Mouse (Mus musculus): ENCODE results near the gene Cdh3. TPM values are rescaled to one million over a fixed set of nuclear protein-coding genes. Genes with fewer than 3 reads are reported as not detected.
"Not testable (repeated sequence)": the region's sequence is repeated elsewhere in the genome, so short reads cannot be mapped to it uniquely, and the experiment has no call there.

Cdh3 gene
- polyA plus RNA-seq, 1 experiment from 2014 or later, result 18.4 TPM

- Histone ChIP-seq H3K9me3 (ENCODE audit: control insufficient read depth, low read depth, low read length) (no peaks in the 10 kb centered on the region), H3K4me3 (ENCODE audit: low read depth, low read length) (no peak overlapping the region), H3K9ac (replicated peaks; ENCODE audit: low read depth, low read length) (no peak overlapping the region), H3K4me2 (replicated peaks; ENCODE audit: low read depth, low read length) (no peak overlapping the region), H3K27ac (ENCODE audit: low read length) (peak overlapping the region; percentile 11; the same call in 1 of the 2 replicates), H3K27me3 (ENCODE audit: control insufficient read depth, insufficient read depth, low read length) (no peaks in the 10 kb centered on the region), H3K36me3 (ENCODE audit: control insufficient read depth, insufficient read depth, low read length) (no peaks in the 10 kb centered on the region), H3K4me1 (ENCODE audit: control insufficient read depth, insufficient read depth, low read length) (no peaks in the 10 kb centered on the region)
- WGBS, result 67% methylated on average over 4 of the region's 4 CpGs
- ATAC-seq (ENCODE audit: insufficient number of reproducible peaks, insufficient read depth, low FRiP score, low read depth), result 0 out of 2 replicates have a peak, but pooled peaks have one; percentile 43
Measured at GRCm38 (mm10) chr8:106570386-106570785, 59.7 kb downstream of the Cdh3 start.

GRCm38 (mm10) chr8:106571551-106572172 is 61.0 kb downstream of the Cdh3 start:
- Histone ChIP-seq H3K9me3 (ENCODE audit: control insufficient read depth, low read depth, low read length) (no peaks in the 10 kb centered on the region), H3K27ac (ENCODE audit: low read length) (peak overlapping the region; percentile 11; the same call in 1 of the 2 replicates), H3K9ac (replicated peaks; ENCODE audit: low read depth, low read length) (no peak overlapping the region), H3K4me3 (ENCODE audit: low read depth, low read length) (no peak overlapping the region), H3K4me1 (ENCODE audit: control insufficient read depth, insufficient read depth, low read length) (no peaks in the 10 kb centered on the region), H3K27me3 (ENCODE audit: control insufficient read depth, insufficient read depth, low read length) (no peaks in the 10 kb centered on the region), H3K36me3 (ENCODE audit: control insufficient read depth, insufficient read depth, low read length) (no peaks in the 10 kb centered on the region), H3K4me2 (replicated peaks; ENCODE audit: low read depth, low read length) (no peak overlapping the region)
- no peak for ATAC-seq (ENCODE audit: insufficient number of reproducible peaks, insufficient read depth, low FRiP score, low read depth)
- 63% methylated on average over 5 of the region's 5 CpGs for WGBS

GRCm38 (mm10) chr8:106572175-106572574 is 61.5 kb downstream of the Cdh3 start:
- ATAC-seq (ENCODE audit: insufficient number of reproducible peaks, insufficient read depth, low FRiP score, low read depth); H3K27me3 ChIP-seq (ENCODE audit: control insufficient read depth, insufficient read depth, low read length); H3K4me1 ChIP-seq (ENCODE audit: control insufficient read depth, insufficient read depth, low read length); H3K4me3 ChIP-seq (ENCODE audit: low read depth, low read length); H3K36me3 ChIP-seq (ENCODE audit: control insufficient read depth, insufficient read depth, low read length); H3K9ac ChIP-seq (replicated peaks; ENCODE audit: low read depth, low read length); H3K4me2 ChIP-seq (replicated peaks; ENCODE audit: low read depth, low read length); H3K9me3 ChIP-seq (ENCODE audit: control insufficient read depth, low read depth, low read length): not testable (repeated sequence)
- 67% methylated on average over 1 of the region's 1 CpGs for WGBS
- peak overlapping the region; percentile 11; the same call in 1 of the 2 replicates for H3K27ac ChIP-seq (ENCODE audit: low read length)

- not testable (repeated sequence) for H3K9me3 ChIP-seq (ENCODE audit: control insufficient read depth, low read depth, low read length); H3K27me3 ChIP-seq (ENCODE audit: control insufficient read depth, insufficient read depth, low read length); H3K4me2 ChIP-seq (replicated peaks; ENCODE audit: low read depth, low read length); H3K4me1 ChIP-seq (ENCODE audit: control insufficient read depth, insufficient read depth, low read length); ATAC-seq (ENCODE audit: insufficient number of reproducible peaks, insufficient read depth, low FRiP score, low read depth); H3K4me3 ChIP-seq (ENCODE audit: low read depth, low read length); H3K36me3 ChIP-seq (ENCODE audit: control insufficient read depth, insufficient read depth, low read length); H3K9ac ChIP-seq (replicated peaks; ENCODE audit: low read depth, low read length)
- 29% methylated on average over 19 of the region's 20 CpGs for WGBS
- H3K27ac ChIP-seq (ENCODE audit: low read length), result peak within 1 kb of the TSS; percentile 11; the same call in 1 of the 2 replicates
Measured at GRCm38 (mm10) chr8:106573168-106573567, 62.5 kb downstream of the Cdh3 start, which contains the start of gene Gm10073. Gm10073 (minus strand) TSS chr8:106573461.

- no peaks in the 10 kb centered on the region for H3K9me3 ChIP-seq (ENCODE audit: control insufficient read depth, low read depth, low read length)
- H3K4me3 ChIP-seq (ENCODE audit: low read depth, low read length), result no peak overlapping the region
- no peak for ATAC-seq (ENCODE audit: insufficient number of reproducible peaks, insufficient read depth, low FRiP score, low read depth)
- H3K27ac ChIP-seq (ENCODE audit: low read length), result no peak overlapping the region
- H3K4me1 ChIP-seq (ENCODE audit: control insufficient read depth, insufficient read depth, low read length), result no peaks in the 10 kb centered on the region; the same call in 1 of the 2 replicates
- H3K9ac ChIP-seq (replicated peaks; ENCODE audit: low read depth, low read length), result no peak overlapping the region
- 82% methylated on average over 4 of the region's 4 CpGs for WGBS
- no peaks in the 10 kb centered on the region for H3K36me3 ChIP-seq (ENCODE audit: control insufficient read depth, insufficient read depth, low read length)
- no peak overlapping the region for H3K4me2 ChIP-seq (replicated peaks; ENCODE audit: low read depth, low read length)
- H3K27me3 ChIP-seq (ENCODE audit: control insufficient read depth, insufficient read depth, low read length), result no peaks in the 10 kb centered on the region
Measured at GRCm38 (mm10) chr8:106574283-106574682, 63.6 kb downstream of the Cdh3 start.

GRCm38 (mm10) chr8:106576849-106577555 is 66.3 kb downstream of the Cdh3 start:
- no peak overlapping the region for H3K4me2 ChIP-seq (replicated peaks; ENCODE audit: low read depth, low read length)

GRCm38 (mm10) chr8:106579510-106579909 is 68.8 kb downstream of the Cdh3 start:
- Histone ChIP-seq H3K4me3 (ENCODE audit: low read depth, low read length) (no peak overlapping the region), H3K9me3 (ENCODE audit: control insufficient read depth, low read depth, low read length) (no peaks in the 10 kb centered on the region), H3K9ac (replicated peaks; ENCODE audit: low read depth, low read length) (no peak overlapping the region), H3K27me3 (ENCODE audit: control insufficient read depth, insufficient read depth, low read length) (no peaks in the 10 kb centered on the region), H3K27ac (ENCODE audit: low read length) (no peak overlapping the region), H3K36me3 (ENCODE audit: control insufficient read depth, insufficient read depth, low read length) (no peaks in the 10 kb centered on the region), H3K4me2 (replicated peaks; ENCODE audit: low read depth, low read length) (no peak overlapping the region), H3K4me1 (ENCODE audit: control insufficient read depth, insufficient read depth, low read length) (no peaks in the 10 kb centered on the region; the same call in 1 of the 2 replicates)
- WGBS, result 69% methylated on average over 2 of the region's 2 CpGs
- no peak for ATAC-seq (ENCODE audit: insufficient number of reproducible peaks, insufficient read depth, low FRiP score, low read depth)

More at GRCm38 (mm10) chr8:106576849-106577555, 66.3 kb downstream of the Cdh3 start:
- ATAC-seq (ENCODE audit: insufficient number of reproducible peaks, insufficient read depth, low FRiP score, low read depth), result peak; percentile 47; the same call in 1 of the 2 replicates
- Histone ChIP-seq H3K9ac (replicated peaks; ENCODE audit: low read depth, low read length) (no peak overlapping the region), H3K27me3 (ENCODE audit: control insufficient read depth, insufficient read depth, low read length) (no peaks in the 10 kb centered on the region), H3K4me1 (ENCODE audit: control insufficient read depth, insufficient read depth, low read length) (no peaks in the 10 kb centered on the region; the same call in 1 of the 2 replicates), H3K36me3 (ENCODE audit: control insufficient read depth, insufficient read depth, low read length) (no peaks in the 10 kb centered on the region), H3K4me3 (ENCODE audit: low read depth, low read length) (no peak overlapping the region), H3K9me3 (ENCODE audit: control insufficient read depth, low read depth, low read length) (no peaks in the 10 kb centered on the region), H3K27ac (ENCODE audit: low read length) (0 out of 2 replicates have a peak overlapping the region, but pooled peaks have one; percentile 28)
- 18% methylated on average over 6 of the region's 6 CpGs for WGBS

- H3K4me2 ChIP-seq (replicated peaks; ENCODE audit: low read depth, low read length), result no peak overlapping the region
- no peaks in the 10 kb centered on the region for H3K9me3 ChIP-seq (ENCODE audit: control insufficient read depth, low read depth, low read length)
- H3K27ac ChIP-seq (ENCODE audit: low read length), result peak overlapping the region; percentile 44; the same call in 1 of the 2 replicates
- H3K36me3 ChIP-seq (ENCODE audit: control insufficient read depth, insufficient read depth, low read length), result no peaks in the 10 kb centered on the region
- no peak for ATAC-seq (ENCODE audit: insufficient number of reproducible peaks, insufficient read depth, low FRiP score, low read depth)
- H3K4me1 ChIP-seq (ENCODE audit: control insufficient read depth, insufficient read depth, low read length), result no peaks in the 10 kb centered on the region; the same call in 1 of the 2 replicates
- WGBS, result 58% methylated on average over 6 of the region's 6 CpGs
- no peaks in the 10 kb centered on the region for H3K27me3 ChIP-seq (ENCODE audit: control insufficient read depth, insufficient read depth, low read length)
- H3K9ac ChIP-seq (replicated peaks; ENCODE audit: low read depth, low read length), result no peak overlapping the region
- H3K4me3 ChIP-seq (ENCODE audit: low read depth, low read length), result no peak overlapping the region
Measured at GRCm38 (mm10) chr8:106581344-106582088, 70.8 kb downstream of the Cdh3 start.
